Mouse (Mus musculus): ENCODE measurements at regions not wholly inside any gene's neighbourhood (a gene's known extent, or its start where the extent isn't known, plus 50 kb on each side); places are given as distances from the start of the nearest gene placed in this dataset.

- H3K4me1 ChIP-seq (ENCODE audit: control insufficient read depth, insufficient read depth, insufficient read length, low read length), result no peaks in the 10 kb centered on the region
- no peaks in the 10 kb centered on the region for H3K36me3 ChIP-seq (ENCODE audit: control insufficient read depth, insufficient read depth, low read length)
- TF ChIP-seq POLR2A (IDR thresholded peaks at IDR 0.05; ENCODE audit: low read depth, low read length), result no peak
- H3K27ac ChIP-seq (ENCODE audit: insufficient read depth, low read depth, low read length), result no peak overlapping the region
- 86% methylated on average over 1 of the region's 1 CpGs for WGBS
- H3K27me3 ChIP-seq (ENCODE audit: control insufficient read depth, insufficient read depth, low read length), result no peaks in the 10 kb centered on the region
- H3K4me3 ChIP-seq (ENCODE audit: low read depth, low read length), result no peak overlapping the region
Observed at GRCm38 (mm10) chr3:58322322-58322721, 92.2 kb upstream of the Tsc22d2 start.

GRCm38 (mm10) chr3:58327721-58328120 lies 86.8 kb upstream of the Tsc22d2 start:
- H3K27me3 ChIP-seq (ENCODE audit: control insufficient read depth, insufficient read depth, low read length), result no peaks in the 10 kb centered on the region
- H3K27ac ChIP-seq (ENCODE audit: insufficient read depth, low read depth, low read length), result no peak overlapping the region
- no peak overlapping the region for H3K4me3 ChIP-seq (ENCODE audit: low read depth, low read length)
- no peaks in the 10 kb centered on the region for H3K4me1 ChIP-seq (ENCODE audit: control insufficient read depth, insufficient read depth, insufficient read length, low read length)
- H3K36me3 ChIP-seq (ENCODE audit: control insufficient read depth, insufficient read depth, low read length), result no peaks in the 10 kb centered on the region
- TF ChIP-seq CTCF (IDR thresholded peaks at IDR 0.05; ENCODE audit: extremely low read depth, insufficient read length, insufficient replicate concordance, low read depth, low read length), result no peak
- no peak for TF ChIP-seq POLR2A (IDR thresholded peaks at IDR 0.05; ENCODE audit: low read depth, low read length)
- WGBS, result 76% methylated on average over 2 of the region's 2 CpGs

- Histone ChIP-seq H3K4me1 (ENCODE audit: control insufficient read depth, insufficient read depth, insufficient read length, low read length) (no peaks in the 10 kb centered on the region), H3K27ac (ENCODE audit: insufficient read depth, low read depth, low read length) (no peak overlapping the region), H3K36me3 (ENCODE audit: control insufficient read depth, insufficient read depth, low read length) (no peaks in the 10 kb centered on the region), H3K4me3 (ENCODE audit: low read depth, low read length) (no peak overlapping the region), H3K27me3 (ENCODE audit: control insufficient read depth, insufficient read depth, low read length) (no peaks in the 10 kb centered on the region)
- TF ChIP-seq CTCF (IDR thresholded peaks at IDR 0.05; ENCODE audit: extremely low read depth, insufficient read length, insufficient replicate concordance, low read depth, low read length), result no peak
- no peak for TF ChIP-seq POLR2A (IDR thresholded peaks at IDR 0.05; ENCODE audit: low read depth, low read length)
- WGBS, result 33% methylated on average over 2 of the region's 2 CpGs
Observed at GRCm38 (mm10) chr3:58330186-58330585, 84.3 kb upstream of the Tsc22d2 start.

- Histone ChIP-seq H3K4me3 (ENCODE audit: low read depth, low read length) (no peak overlapping the region), H3K4me1 (ENCODE audit: control insufficient read depth, insufficient read depth, insufficient read length, low read length) (no peaks in the 10 kb centered on the region), H3K27ac (ENCODE audit: insufficient read depth, low read depth, low read length) (no peak overlapping the region), H3K36me3 (ENCODE audit: control insufficient read depth, insufficient read depth, low read length) (no peaks in the 10 kb centered on the region), H3K27me3 (ENCODE audit: control insufficient read depth, insufficient read depth, low read length) (no peaks in the 10 kb centered on the region)
- WGBS, result 18% methylated on average over 7 of the region's 7 CpGs
- TF ChIP-seq POLR2A (IDR thresholded peaks at IDR 0.05; ENCODE audit: low read depth, low read length) (no peak), CTCF (IDR thresholded peaks at IDR 0.05; ENCODE audit: extremely low read depth, insufficient read length, insufficient replicate concordance, low read depth, low read length) (no peak)
Observed at GRCm38 (mm10) chr3:58333997-58334396, 80.5 kb upstream of the Tsc22d2 start.

GRCm38 (mm10) chr3:58335277-58335676 lies 79.2 kb upstream of the Tsc22d2 start:
- H3K4me1 ChIP-seq (ENCODE audit: control insufficient read depth, insufficient read depth, insufficient read length, low read length), result no peaks in the 10 kb centered on the region
- no peaks in the 10 kb centered on the region for H3K27me3 ChIP-seq (ENCODE audit: control insufficient read depth, insufficient read depth, low read length)
- no peak overlapping the region for H3K4me3 ChIP-seq (ENCODE audit: low read depth, low read length)
- TF ChIP-seq POLR2A (IDR thresholded peaks at IDR 0.05; ENCODE audit: low read depth, low read length) (no peak), CTCF (IDR thresholded peaks at IDR 0.05; ENCODE audit: extremely low read depth, insufficient read length, insufficient replicate concordance, low read depth, low read length) (no peak)
- H3K27ac ChIP-seq (ENCODE audit: insufficient read depth, low read depth, low read length), result no peak overlapping the region
- H3K36me3 ChIP-seq (ENCODE audit: control insufficient read depth, insufficient read depth, low read length), result no peaks in the 10 kb centered on the region
- 86% methylated on average over 6 of the region's 6 CpGs for WGBS

GRCm38 (mm10) chr3:58336135-58336534 lies 78.4 kb upstream of the Tsc22d2 start:
- Histone ChIP-seq H3K27ac (ENCODE audit: insufficient read depth, low read depth, low read length) (no peak overlapping the region), H3K4me3 (ENCODE audit: low read depth, low read length) (no peak overlapping the region), H3K36me3 (ENCODE audit: control insufficient read depth, insufficient read depth, low read length) (no peaks in the 10 kb centered on the region), H3K27me3 (ENCODE audit: control insufficient read depth, insufficient read depth, low read length) (no peaks in the 10 kb centered on the region), H3K4me1 (ENCODE audit: control insufficient read depth, insufficient read depth, insufficient read length, low read length) (no peaks in the 10 kb centered on the region)
- WGBS, result 71% methylated on average over 5 of the region's 5 CpGs
- TF ChIP-seq CTCF (IDR thresholded peaks at IDR 0.05; ENCODE audit: extremely low read depth, insufficient read length, insufficient replicate concordance, low read depth, low read length) (no peak), POLR2A (IDR thresholded peaks at IDR 0.05; ENCODE audit: low read depth, low read length) (no peak)

- Histone ChIP-seq H3K27ac (ENCODE audit: insufficient read depth, low read depth, low read length) (no peak overlapping the region), H3K27me3 (ENCODE audit: control insufficient read depth, insufficient read depth, low read length) (no peaks in the 10 kb centered on the region), H3K4me3 (ENCODE audit: low read depth, low read length) (no peak overlapping the region), H3K4me1 (ENCODE audit: control insufficient read depth, insufficient read depth, insufficient read length, low read length) (no peaks in the 10 kb centered on the region), H3K36me3 (ENCODE audit: control insufficient read depth, insufficient read depth, low read length) (no peaks in the 10 kb centered on the region)
- TF ChIP-seq CTCF (IDR thresholded peaks at IDR 0.05; ENCODE audit: extremely low read depth, insufficient read length, insufficient replicate concordance, low read depth, low read length) (no peak), POLR2A (IDR thresholded peaks at IDR 0.05; ENCODE audit: low read depth, low read length) (no peak)
- 88% methylated on average over 6 of the region's 6 CpGs for WGBS
Observed at GRCm38 (mm10) chr3:58336590-58336989, 77.9 kb upstream of the Tsc22d2 start.

GRCm38 (mm10) chr3:58338976-58339375 lies 75.5 kb upstream of the Tsc22d2 start:
- Histone ChIP-seq H3K4me3 (ENCODE audit: low read depth, low read length) (no peak overlapping the region), H3K27ac (ENCODE audit: insufficient read depth, low read depth, low read length) (no peak overlapping the region), H3K27me3 (ENCODE audit: control insufficient read depth, insufficient read depth, low read length) (no peaks in the 10 kb centered on the region), H3K4me1 (ENCODE audit: control insufficient read depth, insufficient read depth, insufficient read length, low read length) (no peaks in the 10 kb centered on the region), H3K36me3 (ENCODE audit: control insufficient read depth, insufficient read depth, low read length) (no peaks in the 10 kb centered on the region)
- TF ChIP-seq POLR2A (IDR thresholded peaks at IDR 0.05; ENCODE audit: low read depth, low read length) (no peak), CTCF (IDR thresholded peaks at IDR 0.05; ENCODE audit: extremely low read depth, insufficient read length, insufficient replicate concordance, low read depth, low read length) (no peak)
- 81% methylated on average over 7 of the region's 7 CpGs for WGBS

Data from small intestine, adult 2 months (tissue).